Mouse (Mus musculus) hematopoietic multipotent progenitor cell, adult 10-12 weeks (in vitro differentiated cells): ENCODE data around the gene C2cd6. TPM values are rescaled to one million over a fixed set of nuclear protein-coding genes. Genes with fewer than 3 reads are reported as not detected.

Source experiments
- polyA plus RNA-seq: library from polyadenylated mRNA; stranded (reverse); fragments of >175 nt; gene quantifications from 2 replicates; pipeline ENCODE4 v1.2.3, GENCODE M21; 2012; ENCODE audit warnings: low replicate concordance

C2cd6 gene
- polyA plus RNA-seq = not detected in 2 replicates

DNA sequence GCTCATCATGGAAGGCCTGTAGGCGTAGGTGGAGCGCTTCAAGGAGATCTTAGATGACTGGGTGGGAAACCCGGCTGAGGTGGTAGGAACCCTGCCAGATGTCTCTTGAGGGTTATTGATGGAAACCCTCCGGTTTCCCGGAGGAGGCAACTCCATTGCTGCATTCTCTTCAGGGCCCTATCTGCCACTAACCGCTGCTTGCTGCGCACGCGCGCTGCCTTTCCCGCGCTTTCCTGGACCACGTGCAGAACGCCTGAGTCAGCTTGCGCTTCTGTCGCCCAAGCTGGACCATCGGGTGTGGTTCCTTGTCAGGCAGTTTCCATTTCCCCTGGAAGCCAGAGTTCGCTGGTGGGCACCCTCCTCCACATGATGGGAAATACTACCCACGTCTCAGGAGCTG lies at the start of gene C2cd6:
TSS of gene C2cd6 (minus strand) at position 196 of the 400 bp plus-strand sequence.

DNA sequence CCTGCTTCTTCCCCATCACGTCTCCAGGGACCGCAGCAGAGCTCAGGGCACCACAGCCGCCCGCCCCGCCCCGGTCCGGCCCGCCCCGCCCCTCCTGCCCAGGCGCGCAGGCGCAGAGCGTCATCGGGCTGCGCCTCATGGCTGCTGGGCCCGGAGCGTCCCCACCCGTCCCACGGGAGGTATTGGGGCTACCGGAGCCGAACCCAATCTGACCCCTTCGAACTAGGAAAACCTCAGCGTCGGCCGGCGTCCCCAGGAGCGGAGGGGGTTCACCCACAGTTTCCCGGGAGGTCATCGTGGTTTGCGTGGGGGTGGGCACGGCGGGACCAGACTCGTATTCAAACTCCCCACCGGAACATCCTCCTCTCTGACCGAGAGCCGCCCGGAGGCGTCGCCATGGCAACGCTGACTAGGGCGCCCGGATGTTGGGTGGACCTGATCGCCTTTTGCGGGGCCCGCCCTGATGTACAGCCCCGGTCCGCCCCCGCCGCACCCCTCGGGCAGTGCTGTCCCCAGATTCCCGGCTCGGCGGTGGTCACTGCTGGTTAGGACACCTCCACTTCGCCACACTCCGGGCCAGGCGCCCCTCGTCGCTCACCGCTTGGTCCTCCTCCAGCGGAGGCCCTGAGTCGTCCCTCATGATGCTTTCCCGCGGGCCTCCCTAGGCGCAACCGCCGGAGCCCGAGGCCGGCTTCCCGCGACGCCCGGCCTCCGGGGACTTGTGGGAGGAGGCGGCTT lies 25.2 kb upstream of the C2cd6 start, which contains the start of gene Tmem237:
TSS of gene Tmem237 (minus strand) at position 689 of the 738 bp plus-strand sequence.

Other genes with a start within 250 kb of the C2cd6 start
- gene Trak2, start 121.5 kb downstream of the C2cd6 start, polyA plus RNA-seq = 53.6 and 202 TPM in 2 replicates
- gene Stradb, start 121.4 kb downstream of the C2cd6 start, polyA plus RNA-seq = 7.4 and 8.3 TPM in 2 replicates
- 0.51 and 1.1 TPM in 2 replicates for gene Tmem237, start 25.5 kb upstream of the C2cd6 start, polyA plus RNA-seq
- gene Mpp4, start 68.5 kb upstream of the C2cd6 start, polyA plus RNA-seq = 0.08 and 0.16 TPM in 2 replicates
- 1.5 and 1.7 TPM in 2 replicates for gene Als2, start 142.3 kb upstream of the C2cd6 start, polyA plus RNA-seq
- not detected in 2 replicates for gene Cdk15, start 162.0 kb upstream of the C2cd6 start, polyA plus RNA-seq